Mouse (Mus musculus): ENCODE results near the gene Dgkh. TPM values are rescaled to one million over a fixed set of nuclear protein-coding genes. Genes with fewer than 3 reads are reported as not detected.
A peak's percentile ranks its signal among the peaks of the same experiment; 100 is the strongest.

Gene Dgkh
- polyA plus RNA-seq, 1 experiment from 2014 or later = 2.6 TPM

GRCm38 (mm10) chr14:78676457-78676856, 56.1 kb downstream of the Dgkh start:
- Histone ChIP-seq H3K4me3 (ENCODE audit: low read depth, low read length) (no peak overlapping the region), H3K9me3 (replicated peaks; ENCODE audit: control insufficient read depth, low read length, poor library complexity, severe bottlenecking) (no peaks in the 10 kb centered on the region), H3K4me1 (ENCODE audit: control insufficient read depth, insufficient read depth, low read length) (peaks cover 9% of the 10 kb centered on the region), H3K9ac (ENCODE audit: low read depth, low read length) (no peak overlapping the region), H3K27me3 (ENCODE audit: control insufficient read depth, insufficient read depth, low read depth, low read length) (no peaks in the 10 kb centered on the region), H3K27ac (ENCODE audit: low read length) (no peak overlapping the region), H3K36me3 (ENCODE audit: control insufficient read depth, insufficient read depth, low read length) (no peaks in the 10 kb centered on the region), H3K4me2 (ENCODE audit: low read length) (no peak overlapping the region)
- 66% methylated on average over 6 of the region's 6 CpGs for WGBS
- no peak for ATAC-seq

GRCm38 (mm10) chr14:78674606-78675005, 58.0 kb downstream of the Dgkh start:
- no peak overlapping the region for H3K27ac ChIP-seq (ENCODE audit: low read length)
- H3K4me2 ChIP-seq (ENCODE audit: low read length) = no peak overlapping the region
- H3K36me3 ChIP-seq (ENCODE audit: control insufficient read depth, insufficient read depth, low read length) = no peaks in the 10 kb centered on the region
- WGBS = 87% methylated on average over 9 of the region's 9 CpGs
- H3K4me1 ChIP-seq (ENCODE audit: control insufficient read depth, insufficient read depth, low read length) = peaks cover 9% of the 10 kb centered on the region
- no peak overlapping the region for H3K4me3 ChIP-seq (ENCODE audit: low read depth, low read length)
- H3K27me3 ChIP-seq (ENCODE audit: control insufficient read depth, insufficient read depth, low read depth, low read length) = no peaks in the 10 kb centered on the region
- H3K9me3 ChIP-seq (replicated peaks; ENCODE audit: control insufficient read depth, low read length, poor library complexity, severe bottlenecking) = no peaks in the 10 kb centered on the region
- ATAC-seq = no peak
- H3K9ac ChIP-seq (ENCODE audit: low read depth, low read length) = no peak overlapping the region

- no peak overlapping the region for H3K4me2 ChIP-seq (ENCODE audit: low read length)
- no peak overlapping the region for H3K4me3 ChIP-seq (ENCODE audit: low read depth, low read length)
- H3K36me3 ChIP-seq (ENCODE audit: control insufficient read depth, insufficient read depth, low read length) = no peaks in the 10 kb centered on the region
- no peak overlapping the region for H3K27ac ChIP-seq (ENCODE audit: low read length)
- no peak overlapping the region for H3K9ac ChIP-seq (ENCODE audit: low read depth, low read length)
- no peaks in the 10 kb centered on the region for H3K27me3 ChIP-seq (ENCODE audit: control insufficient read depth, insufficient read depth, low read depth, low read length)
- no peaks in the 10 kb centered on the region for H3K4me1 ChIP-seq (ENCODE audit: control insufficient read depth, insufficient read depth, low read length)
- WGBS = 78% methylated on average over 10 of the region's 10 CpGs
- ATAC-seq = no peak
- no peaks in the 10 kb centered on the region for H3K9me3 ChIP-seq (replicated peaks; ENCODE audit: control insufficient read depth, low read length, poor library complexity, severe bottlenecking)
These were observed 62.6 kb downstream of the Dgkh start for GRCm38 (mm10) chr14:78669986-78670385.

GRCm38 (mm10) chr14:78668291-78668690, 64.3 kb downstream of the Dgkh start:
- no peaks in the 10 kb centered on the region for H3K36me3 ChIP-seq (ENCODE audit: control insufficient read depth, insufficient read depth, low read length)
- no peaks in the 10 kb centered on the region for H3K27me3 ChIP-seq (ENCODE audit: control insufficient read depth, insufficient read depth, low read depth, low read length)
- H3K4me2 ChIP-seq (ENCODE audit: low read length) = no peak overlapping the region
- H3K4me1 ChIP-seq (ENCODE audit: control insufficient read depth, insufficient read depth, low read length) = no peaks in the 10 kb centered on the region
- peak; percentile 90 for ATAC-seq
- H3K27ac ChIP-seq (ENCODE audit: low read length) = no peak overlapping the region
- H3K4me3 ChIP-seq (ENCODE audit: low read depth, low read length) = no peak overlapping the region
- H3K9ac ChIP-seq (ENCODE audit: low read depth, low read length) = no peak overlapping the region
- 24% methylated on average over 6 of the region's 6 CpGs for WGBS
- no peaks in the 10 kb centered on the region for H3K9me3 ChIP-seq (replicated peaks; ENCODE audit: control insufficient read depth, low read length, poor library complexity, severe bottlenecking)

- WGBS = 59% methylated on average over 5 of the region's 5 CpGs
- H3K27ac ChIP-seq (ENCODE audit: low read length) = no peak overlapping the region
- no peaks in the 10 kb centered on the region for H3K27me3 ChIP-seq (ENCODE audit: control insufficient read depth, insufficient read depth, low read depth, low read length)
- H3K4me3 ChIP-seq (ENCODE audit: low read depth, low read length) = no peak overlapping the region
- no peak for ATAC-seq
- no peaks in the 10 kb centered on the region for H3K4me1 ChIP-seq (ENCODE audit: control insufficient read depth, insufficient read depth, low read length)
- no peaks in the 10 kb centered on the region for H3K9me3 ChIP-seq (replicated peaks; ENCODE audit: control insufficient read depth, low read length, poor library complexity, severe bottlenecking)
- no peak overlapping the region for H3K9ac ChIP-seq (ENCODE audit: low read depth, low read length)
- no peaks in the 10 kb centered on the region for H3K36me3 ChIP-seq (ENCODE audit: control insufficient read depth, insufficient read depth, low read length)
- no peak overlapping the region for H3K4me2 ChIP-seq (ENCODE audit: low read length)
These were observed 64.8 kb downstream of the Dgkh start for GRCm38 (mm10) chr14:78667763-78668162.

- no peak overlapping the region for H3K27ac ChIP-seq (ENCODE audit: low read length)
- H3K9ac ChIP-seq (ENCODE audit: low read depth, low read length) = no peak overlapping the region
- no peak overlapping the region for H3K4me2 ChIP-seq (ENCODE audit: low read length)
- no peaks in the 10 kb centered on the region for H3K27me3 ChIP-seq (ENCODE audit: control insufficient read depth, insufficient read depth, low read depth, low read length)
- 87% methylated on average over 5 of the region's 5 CpGs for WGBS
- H3K4me3 ChIP-seq (ENCODE audit: low read depth, low read length) = no peak overlapping the region
- peaks cover 5% of the 10 kb centered on the region; the same call in 1 of the 2 replicates for H3K9me3 ChIP-seq (replicated peaks; ENCODE audit: control insufficient read depth, low read length, poor library complexity, severe bottlenecking)
- no peak for ATAC-seq
- no peaks in the 10 kb centered on the region for H3K4me1 ChIP-seq (ENCODE audit: control insufficient read depth, insufficient read depth, low read length)
- no peaks in the 10 kb centered on the region for H3K36me3 ChIP-seq (ENCODE audit: control insufficient read depth, insufficient read depth, low read length)
These were observed 69.9 kb downstream of the Dgkh start for GRCm38 (mm10) chr14:78662641-78663040.

- H3K4me1 ChIP-seq (ENCODE audit: control insufficient read depth, insufficient read depth, low read length) = no peaks in the 10 kb centered on the region
- no peak overlapping the region for H3K9ac ChIP-seq (ENCODE audit: low read depth, low read length)
- no peak for ATAC-seq
- H3K4me3 ChIP-seq (ENCODE audit: low read depth, low read length) = no peak overlapping the region
- no peaks in the 10 kb centered on the region for H3K36me3 ChIP-seq (ENCODE audit: control insufficient read depth, insufficient read depth, low read length)
- H3K27ac ChIP-seq (ENCODE audit: low read length) = no peak overlapping the region
- H3K9me3 ChIP-seq (replicated peaks; ENCODE audit: control insufficient read depth, low read length, poor library complexity, severe bottlenecking) = peaks cover 5% of the 10 kb centered on the region; the same call in 1 of the 2 replicates
- no peak overlapping the region for H3K4me2 ChIP-seq (ENCODE audit: low read length)
- WGBS = 98% methylated on average over 14 of the region's 14 CpGs
- no peaks in the 10 kb centered on the region for H3K27me3 ChIP-seq (ENCODE audit: control insufficient read depth, insufficient read depth, low read depth, low read length)
These were observed 71.1 kb downstream of the Dgkh start for GRCm38 (mm10) chr14:78661462-78661861.

GRCm38 (mm10) chr14:78658697-78659096, 73.9 kb downstream of the Dgkh start:
- H3K4me2 ChIP-seq (ENCODE audit: low read length) = no peak overlapping the region
- H3K36me3 ChIP-seq (ENCODE audit: control insufficient read depth, insufficient read depth, low read length) = no peaks in the 10 kb centered on the region
- H3K4me3 ChIP-seq (ENCODE audit: low read depth, low read length) = no peak overlapping the region
- H3K9me3 ChIP-seq (replicated peaks; ENCODE audit: control insufficient read depth, low read length, poor library complexity, severe bottlenecking) = peaks cover 5% of the 10 kb centered on the region; the same call in 1 of the 2 replicates
- no peak for ATAC-seq
- no peak overlapping the region for H3K27ac ChIP-seq (ENCODE audit: low read length)
- H3K4me1 ChIP-seq (ENCODE audit: control insufficient read depth, insufficient read depth, low read length) = no peaks in the 10 kb centered on the region
- no peak overlapping the region for H3K9ac ChIP-seq (ENCODE audit: low read depth, low read length)
- no peaks in the 10 kb centered on the region for H3K27me3 ChIP-seq (ENCODE audit: control insufficient read depth, insufficient read depth, low read depth, low read length)
- WGBS = 99% methylated on average over 6 of the region's 6 CpGs

GRCm38 (mm10) chr14:78656832-78657626, 75.5 kb downstream of the Dgkh start:
- WGBS = 92% methylated on average over 18 of the region's 18 CpGs
- no peaks in the 10 kb centered on the region for H3K27me3 ChIP-seq (ENCODE audit: control insufficient read depth, insufficient read depth, low read depth, low read length)

More at GRCm38 (mm10) chr14:78656832-78657626, 75.5 kb downstream of the Dgkh start:
- Histone ChIP-seq H3K9ac (ENCODE audit: low read depth, low read length) (no peak overlapping the region), H3K36me3 (ENCODE audit: control insufficient read depth, insufficient read depth, low read length) (no peaks in the 10 kb centered on the region), H3K27ac (ENCODE audit: low read length) (no peak overlapping the region), H3K4me2 (ENCODE audit: low read length) (no peak overlapping the region), H3K4me3 (ENCODE audit: low read depth, low read length) (no peak overlapping the region), H3K9me3 (replicated peaks; ENCODE audit: control insufficient read depth, low read length, poor library complexity, severe bottlenecking) (peaks cover 5% of the 10 kb centered on the region; the same call in 1 of the 2 replicates), H3K4me1 (ENCODE audit: control insufficient read depth, insufficient read depth, low read length) (no peaks in the 10 kb centered on the region)
- no peak for ATAC-seq
